Mouse (Mus musculus) megakaryocyte, embryonic 14.5 days (primary cell): ENCODE measurements around the gene Olfr889.

Experiments used
- FLI1 ChIP-seq: IDR thresholded peaks from 2 replicates; pipeline ENCODE4 v1.6.1; 2012; ENCODE audit warnings: low read length, inconsistent platforms, mixed read lengths
- GATA1 ChIP-seq: IDR thresholded peaks from 3 replicates; pipeline ENCODE4 v1.6.1; 2012; ENCODE audit warnings: mixed read lengths, low read length, inconsistent platforms, borderline replicate concordance

- TF ChIP-seq GATA1, result no peak
- TF ChIP-seq FLI1, result no peak
Measured at GRCm38 (mm10) chr9:38083772-38084171, 31.2 kb upstream of the Olfr889 start, which contains the start of gene Olfr887.
